Mouse (Mus musculus) limb, embryonic 14.5 days (tissue): ENCODE data around the gene Osbp2. TPM values are rescaled to one million over a fixed set of nuclear protein-coding genes. Genes with fewer than 3 reads are reported as not detected.
A peak's percentile ranks its signal among the peaks of the same experiment; 100 is the strongest.

Experiments
- ATAC-seq: fragments of 200-750 bp; cut with Nextera tagmentation; 2 replicates; pipeline ENCODE4 v1.8.0; 2017; ENCODE audit warnings: low read depth, moderate number of reproducible peaks, moderate TSS enrichment; ENCODE audit not compliant: low FRiP score
- DNase-seq: peaks from one replicate; pipeline ENCODE4 v3.0.0-alpha.2; 2015; ENCODE audit warnings: low spot score
- H3K27ac ChIP-seq: fragments of 300-500 bp; sonication (generic); replicated peaks from 2 replicates; pipeline ENCODE4 v1.5.1; 2014; ENCODE audit warnings: low read depth, mild to moderate bottlenecking, low read length, moderate library complexity, mixed read lengths
- H3K27me3 ChIP-seq: fragments of 300-500 bp; sonication (generic); 2 replicates; pipeline ENCODE4 v1.6.1; 2014; ENCODE audit warnings: low read length, mixed read lengths; ENCODE audit not compliant: control insufficient read depth, insufficient read depth
- H3K36me3 ChIP-seq: fragments of 300-500 bp; sonication (generic); 2 replicates; pipeline ENCODE4 v1.6.1; 2014; ENCODE audit warnings: mild to moderate bottlenecking, low read length, moderate library complexity, mixed read lengths; ENCODE audit not compliant: control insufficient read depth, insufficient read depth
- H3K4me1 ChIP-seq: fragments of 300-500 bp; sonication (generic); 2 replicates; pipeline ENCODE4 v1.6.1; 2014; ENCODE audit warnings: antibody characterized with exemption, low read length, mixed read lengths; ENCODE audit not compliant: control insufficient read depth, insufficient read depth
- H3K4me2 ChIP-seq: fragments of 300-500 bp; sonication (generic); replicated peaks from 2 replicates; pipeline ENCODE4 v1.6.1; 2014; ENCODE audit warnings: low read depth, mild to moderate bottlenecking, low read length, moderate library complexity; ENCODE audit not compliant: severe bottlenecking
- H3K4me3 ChIP-seq: fragments of 300-500 bp; sonication (generic); replicated peaks from 2 replicates; pipeline ENCODE4 v1.5.1; 2014; ENCODE audit warnings: low read length
- H3K9ac ChIP-seq: fragments of 300-500 bp; sonication (generic); 2 replicates; pipeline ENCODE4 v1.6.1; 2014; ENCODE audit warnings: mild to moderate bottlenecking, low read depth, low read length, moderate library complexity; ENCODE audit not compliant: severe bottlenecking
- H3K9me3 ChIP-seq: fragments of 300-500 bp; sonication (generic); 2 replicates; pipeline ENCODE4 v1.6.1; 2016; ENCODE audit warnings: low read length; ENCODE audit not compliant: control insufficient read depth
- POLR2A ChIP-seq: fragments of 200-500 bp; IDR thresholded peaks from 2 replicates; pipeline ENCODE4 v1.8.0; 2012; ENCODE audit warnings: inconsistent platforms, mild to moderate bottlenecking, moderate library complexity, borderline replicate concordance; ENCODE audit not compliant: insufficient read depth, insufficient read length; ENCODE audit errors: extremely low read depth
- WGBS: fragments of 180-500 bp; shearing (Covaris S2); extraction: QIAGEN DNeasy Blood & Tissue Kit; methylation state at CpG from one replicate; pipeline ENCODE4 v1.1.7; 2014; 5-methylcytosine and 5-hydroxymethylcytosine counted together
- polyA plus RNA-seq, 2 experiments: library from polyadenylated mRNA; depleted of rRNA in 1 of 2; stranded (reverse) in 1 of 2; unstranded in 1 of 2; fragments of >200 nt; fragmentation: Nextera tagmentation in 1 of 2; extraction: Ambion mirVana in 1 of 2; gene quantifications; 2 replicates each; pipeline versions ENCODE4 v1.2.1 to v1.2.3; 2012 to 2014

Gene Osbp2
- polyA plus RNA-seq, 2 experiments: 0.77 to 1.5 TPM

DNA sequence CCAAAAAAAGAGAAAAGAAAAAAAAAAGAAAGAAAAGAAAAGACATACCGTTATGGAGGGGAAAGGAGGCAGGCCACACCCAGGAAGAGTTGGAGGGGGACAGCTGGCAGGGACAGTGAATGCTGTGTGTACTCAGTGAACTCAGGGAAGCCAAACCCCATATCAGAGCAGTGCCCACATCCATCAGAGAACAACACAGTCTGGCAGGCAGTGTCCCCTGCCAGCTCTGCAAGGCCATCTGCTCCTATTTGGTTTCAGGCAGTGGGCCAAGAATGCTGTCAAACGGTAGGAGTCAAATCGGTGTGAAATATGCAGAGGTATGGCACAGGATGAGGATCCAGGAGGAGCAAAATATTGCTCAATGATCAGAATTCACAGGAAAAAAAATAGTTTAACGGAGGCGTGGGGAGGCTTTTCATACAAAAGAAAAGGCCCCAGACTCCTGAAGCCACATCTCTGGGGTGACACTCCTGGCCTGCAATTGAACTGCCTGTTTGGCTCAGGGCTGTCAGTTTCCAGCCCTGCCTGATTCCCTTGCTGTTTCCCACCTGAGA is 10.1 kb downstream of the Osbp2 start:
- H3K4me1 ChIP-seq: no peaks in the 10 kb centered on the region
- 57% methylated on average over 5 of the region's 5 CpGs for WGBS
- peak; percentile 21 for DNase-seq
- no peak for ATAC-seq
- H3K36me3 ChIP-seq: no peaks in the 10 kb centered on the region
- TF ChIP-seq POLR2A: no peak
- H3K9ac ChIP-seq: no peak overlapping the region
- H3K27me3 ChIP-seq: no peaks in the 10 kb centered on the region
- no peak overlapping the region for H3K4me3 ChIP-seq
- H3K4me2 ChIP-seq: no peak overlapping the region
- no peak overlapping the region for H3K27ac ChIP-seq
- H3K9me3 ChIP-seq: no peaks in the 10 kb centered on the region

DNA sequence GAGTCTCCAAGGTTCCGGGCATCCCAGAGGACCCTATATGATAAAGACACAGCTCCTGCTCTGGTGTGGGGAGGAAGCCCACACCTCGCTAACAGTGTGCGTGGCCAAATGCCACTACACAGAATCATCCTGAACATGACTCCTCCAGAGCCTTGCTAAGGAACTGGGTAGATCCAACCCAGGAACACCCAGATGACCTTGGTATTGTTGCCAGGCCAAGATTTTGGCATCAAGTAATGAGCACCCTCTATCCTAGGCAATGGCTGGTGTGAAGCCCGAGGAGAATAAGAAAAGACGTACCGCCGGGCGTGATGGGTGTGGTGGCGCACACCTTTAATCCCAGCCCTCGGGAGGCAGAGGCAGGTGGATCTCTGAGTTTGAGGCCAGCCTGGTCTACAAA is 10.7 kb downstream of the Osbp2 start:
- 93% methylated on average over 10 of the region's 10 CpGs for WGBS
- H3K4me1 ChIP-seq: no peaks in the 10 kb centered on the region
- TF ChIP-seq POLR2A: no peak
- H3K27me3 ChIP-seq: no peaks in the 10 kb centered on the region
- no peaks in the 10 kb centered on the region for H3K9me3 ChIP-seq
- H3K4me3 ChIP-seq: no peak overlapping the region
- H3K4me2 ChIP-seq: no peak overlapping the region
- H3K27ac ChIP-seq: no peak overlapping the region
- no peak for DNase-seq
- no peak for ATAC-seq
- no peaks in the 10 kb centered on the region for H3K36me3 ChIP-seq
- no peak overlapping the region for H3K9ac ChIP-seq

DNA sequence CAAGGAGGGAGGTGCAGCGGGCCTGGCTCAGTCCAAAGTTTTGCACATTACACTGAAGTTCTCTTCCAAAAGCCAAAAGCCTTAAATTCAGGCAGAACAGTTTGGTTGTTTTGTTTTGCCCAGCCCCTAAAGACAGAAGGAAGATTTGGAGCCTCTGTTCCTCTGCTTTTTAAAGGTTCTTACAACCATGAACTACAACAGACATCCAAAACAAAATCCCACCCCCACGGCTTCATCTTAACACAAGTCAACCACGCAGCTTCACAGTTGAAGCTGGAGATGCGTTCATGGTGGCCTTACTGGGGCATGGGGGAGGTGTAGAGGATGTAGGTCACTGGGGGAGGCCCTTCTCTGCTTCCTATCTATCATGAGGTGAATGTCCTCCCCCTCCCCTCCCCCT is 11.8 kb downstream of the Osbp2 start:
- ATAC-seq: no peak
- no peaks in the 10 kb centered on the region for H3K9me3 ChIP-seq

DNA sequence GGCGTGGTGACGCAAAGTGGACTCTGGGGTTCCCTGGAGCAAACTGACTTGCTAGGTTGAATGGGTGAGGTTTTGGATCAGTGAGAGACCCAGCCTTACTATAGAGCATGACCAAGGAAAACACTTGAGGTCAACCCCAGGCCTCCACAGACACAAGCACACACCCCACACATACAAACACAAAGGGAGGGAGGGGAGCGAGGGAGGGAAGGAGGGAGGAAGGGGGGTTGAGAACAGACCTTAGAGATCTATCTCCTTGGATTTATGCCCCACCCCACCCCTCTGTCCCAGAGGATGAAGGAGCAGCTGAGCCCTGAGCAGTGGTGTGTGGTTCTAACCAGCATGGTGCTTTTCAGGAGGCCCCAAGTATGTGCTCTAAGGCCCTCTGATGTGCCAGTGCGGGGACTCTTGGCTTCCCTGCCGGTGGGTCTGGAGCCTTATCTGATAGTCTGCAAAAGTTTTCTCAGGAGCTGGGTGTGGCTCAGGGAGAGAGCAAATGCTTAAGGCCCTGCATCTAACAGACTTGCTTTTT is 12.9 kb downstream of the Osbp2 start:
- H3K4me1 ChIP-seq: no peaks in the 10 kb centered on the region
- no peak overlapping the region for H3K4me2 ChIP-seq
- no peaks in the 10 kb centered on the region for H3K9me3 ChIP-seq
- no peak for DNase-seq
- H3K4me3 ChIP-seq: no peak overlapping the region
- H3K27ac ChIP-seq: no peak overlapping the region
- H3K36me3 ChIP-seq: no peaks in the 10 kb centered on the region
- 66% methylated on average over 5 of the region's 5 CpGs for WGBS
- ATAC-seq: no peak
- no peaks in the 10 kb centered on the region for H3K27me3 ChIP-seq
- no peak for TF ChIP-seq POLR2A
- H3K9ac ChIP-seq: no peak overlapping the region

More for the DNA sequence above, 11.8 kb downstream of the Osbp2 start:
- H3K4me3 ChIP-seq: no peak overlapping the region
- 77% methylated on average over 4 of the region's 4 CpGs for WGBS
- H3K4me1 ChIP-seq: no peaks in the 10 kb centered on the region
- H3K9ac ChIP-seq: no peak overlapping the region
- no peak overlapping the region for H3K4me2 ChIP-seq
- no peaks in the 10 kb centered on the region for H3K36me3 ChIP-seq
- no peaks in the 10 kb centered on the region for H3K27me3 ChIP-seq
- no peak for DNase-seq
- H3K27ac ChIP-seq: no peak overlapping the region
- no peak for TF ChIP-seq POLR2A

DNA sequence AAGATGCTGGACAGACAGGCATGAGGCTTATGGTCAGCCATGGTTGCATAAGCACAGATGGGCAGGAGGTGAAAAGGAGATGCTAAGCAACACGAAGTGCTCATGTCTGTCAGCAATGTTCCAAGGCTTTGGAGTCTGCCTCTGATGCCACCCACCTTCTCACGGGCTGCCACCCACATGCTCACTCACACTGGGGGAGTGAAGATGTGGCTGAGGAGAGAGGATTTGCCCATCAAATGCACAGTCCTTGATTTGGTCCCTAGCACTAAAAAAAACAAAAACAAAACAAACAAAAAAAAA is 13.4 kb downstream of the Osbp2 start:
- ATAC-seq: no peak
- 88% methylated on average over 2 of the region's 2 CpGs for WGBS
- no peaks in the 10 kb centered on the region for H3K9me3 ChIP-seq
- no peaks in the 10 kb centered on the region for H3K4me1 ChIP-seq
- no peak overlapping the region for H3K9ac ChIP-seq
- H3K36me3 ChIP-seq: no peaks in the 10 kb centered on the region
- H3K4me3 ChIP-seq: no peak overlapping the region
- no peaks in the 10 kb centered on the region for H3K27me3 ChIP-seq
- no peak for DNase-seq
- H3K27ac ChIP-seq: no peak overlapping the region
- TF ChIP-seq POLR2A: no peak
- no peak overlapping the region for H3K4me2 ChIP-seq
